Mouse (Mus musculus) neural tube, embryonic 13.5 days (tissue): ENCODE results near the gene Lcn2. TPM values are rescaled to one million over a fixed set of nuclear protein-coding genes. Genes with fewer than 3 reads are reported as not detected.

ENCODE experiments used
- ATAC-seq: fragments of 200-750 bp; cut with Nextera tagmentation; 2 replicates; pipeline ENCODE4 v1.8.0; 2017; ENCODE audit warnings: low read depth, mild to moderate bottlenecking, moderate TSS enrichment, moderate library complexity
- H3K27ac ChIP-seq: fragments of 300-500 bp; sonication (generic); replicated peaks from 2 replicates; pipeline ENCODE4 v1.5.1; 2015; ENCODE audit warnings: moderate library complexity, mild to moderate bottlenecking, inconsistent platforms
- H3K27me3 ChIP-seq: fragments of 300-500 bp; sonication (generic); 2 replicates; pipeline ENCODE4 v1.6.1; 2015; ENCODE audit warnings: mild to moderate bottlenecking, inconsistent platforms
- H3K36me3 ChIP-seq: fragments of 300-500 bp; sonication (generic); 2 replicates; pipeline ENCODE4 v1.6.1; 2015; ENCODE audit warnings: mild to moderate bottlenecking, inconsistent platforms
- H3K4me1 ChIP-seq: fragments of 300-500 bp; sonication (generic); replicated peaks from 2 replicates; pipeline ENCODE4 v1.6.1; 2015; ENCODE audit warnings: inconsistent platforms
- H3K4me2 ChIP-seq: fragments of 300-500 bp; sonication (generic); 2 replicates; pipeline ENCODE4 v1.6.1; 2015; ENCODE audit warnings: inconsistent platforms, mild to moderate bottlenecking, moderate library complexity
- H3K4me3 ChIP-seq: fragments of 300-500 bp; sonication (generic); 2 replicates; pipeline ENCODE4 v1.5.1; 2015; ENCODE audit warnings: mild to moderate bottlenecking, inconsistent platforms
- H3K9ac ChIP-seq: fragments of 300-500 bp; sonication (generic); 2 replicates; pipeline ENCODE4 v1.6.1; 2015; ENCODE audit warnings: moderate library complexity, mild to moderate bottlenecking, inconsistent platforms
- H3K9me3 ChIP-seq: fragments of 300-500 bp; sonication (generic); 2 replicates; pipeline ENCODE4 v1.6.1; 2016; ENCODE audit warnings: inconsistent platforms
- WGBS: fragments of 180-500 bp; shearing (Covaris S2); methylation state at CpG from one replicate; pipeline ENCODE4 v1.1.7; 2015; 5-methylcytosine and 5-hydroxymethylcytosine counted together
- polyA plus RNA-seq: library from polyadenylated mRNA; unstranded; fragments of >200 nt; fragmentation: Nextera tagmentation; extraction: Ambion mirVana; gene quantifications from 2 replicates; pipeline ENCODE4 v1.2.1, GENCODE M21; 2015

Gene Lcn2
- polyA plus RNA-seq, 1 experiment from 2014 or later, result 1.4 TPM

GRCm38 (mm10) chr2:32361437-32361836 lies 26.6 kb downstream of the Lcn2 start:
- Histone ChIP-seq H3K9ac (peak overlapping the region; percentile 39; the same call in 1 of the 2 replicates), H3K27me3 (peaks cover 15% of the 10 kb centered on the region), H3K4me3 (peak overlapping the region; percentile 31), H3K27ac (no peak overlapping the region), H3K9me3 (no peaks in the 10 kb centered on the region), H3K36me3 (peaks cover 12% of the 10 kb centered on the region), H3K4me1 (peaks cover 28% of the 10 kb centered on the region), H3K4me2 (peak overlapping the region; percentile 62)
- ATAC-seq, result peak; percentile 55
- WGBS, result under 1% methylated on average over 24 of the region's 24 CpGs

- WGBS, result 7% methylated on average over 14 of the region's 14 CpGs
- H3K27ac ChIP-seq, result no peak overlapping the region
- peak overlapping the region; percentile 31 for H3K4me3 ChIP-seq
Observed at GRCm38 (mm10) chr2:32360741-32361140, 27.3 kb downstream of the Lcn2 start.

GRCm38 (mm10) chr2:32358381-32358780 lies 29.7 kb downstream of the Lcn2 start:
- Histone ChIP-seq H3K27me3 (peaks cover 15% of the 10 kb centered on the region), H3K9ac (no peak overlapping the region), H3K36me3 (no peaks in the 10 kb centered on the region), H3K4me3 (no peak overlapping the region), H3K4me2 (no peak overlapping the region), H3K9me3 (no peaks in the 10 kb centered on the region), H3K27ac (no peak overlapping the region), H3K4me1 (peaks cover 19% of the 10 kb centered on the region)
- 73% methylated on average over 10 of the region's 10 CpGs for WGBS
- ATAC-seq, result no peak

More at GRCm38 (mm10) chr2:32360741-32361140, 27.3 kb downstream of the Lcn2 start:
- H3K4me1 ChIP-seq, result peaks cover 28% of the 10 kb centered on the region
- no peaks in the 10 kb centered on the region for H3K9me3 ChIP-seq
- peaks cover 5% of the 10 kb centered on the region for H3K36me3 ChIP-seq
- peak overlapping the region; percentile 43; the same call in 1 of the 2 replicates for H3K9ac ChIP-seq
- ATAC-seq, result no peak
- peak overlapping the region; percentile 62 for H3K4me2 ChIP-seq
- H3K27me3 ChIP-seq, result peaks cover 15% of the 10 kb centered on the region

GRCm38 (mm10) chr2:32357710-32358109 lies 30.3 kb downstream of the Lcn2 start:
- Histone ChIP-seq H3K4me2 (no peak overlapping the region), H3K36me3 (no peaks in the 10 kb centered on the region), H3K4me3 (no peak overlapping the region), H3K9ac (no peak overlapping the region), H3K9me3 (no peaks in the 10 kb centered on the region), H3K4me1 (peaks cover 20% of the 10 kb centered on the region), H3K27ac (no peak overlapping the region), H3K27me3 (peaks cover 15% of the 10 kb centered on the region)
- ATAC-seq, result no peak
- WGBS, result 74% methylated on average over 3 of the region's 3 CpGs

GRCm38 (mm10) chr2:32356216-32356615 lies 31.8 kb downstream of the Lcn2 start:
- no peaks in the 10 kb centered on the region for H3K36me3 ChIP-seq
- peaks cover 24% of the 10 kb centered on the region for H3K4me1 ChIP-seq
- no peak overlapping the region for H3K9ac ChIP-seq
- WGBS, result 81% methylated on average over 10 of the region's 10 CpGs
- no peak overlapping the region for H3K27ac ChIP-seq
- no peaks in the 10 kb centered on the region for H3K9me3 ChIP-seq
- no peak for ATAC-seq
- no peak overlapping the region for H3K4me2 ChIP-seq
- 0 out of 2 replicates have a peak, but pooled peaks cover 6% of the 10 kb centered on the region for H3K27me3 ChIP-seq
- H3K4me3 ChIP-seq, result no peak overlapping the region

GRCm38 (mm10) chr2:32354336-32354895 lies 33.6 kb downstream of the Lcn2 start:
- H3K9ac ChIP-seq, result no peak overlapping the region
- WGBS, result 90% methylated on average over 3 of the region's 3 CpGs
- ATAC-seq, result no peak
- no peak overlapping the region for H3K4me3 ChIP-seq
- peaks cover 33% of the 10 kb centered on the region for H3K4me1 ChIP-seq
- peaks cover 4% of the 10 kb centered on the region; the same call in 1 of the 2 replicates for H3K36me3 ChIP-seq
- no peaks in the 10 kb centered on the region for H3K9me3 ChIP-seq
- H3K27me3 ChIP-seq, result 0 out of 2 replicates have a peak, but pooled peaks cover 6% of the 10 kb centered on the region
- H3K27ac ChIP-seq, result no peak overlapping the region
- no peak overlapping the region for H3K4me2 ChIP-seq

GRCm38 (mm10) chr2:32353836-32354235 lies 34.2 kb downstream of the Lcn2 start:
- peaks cover 4% of the 10 kb centered on the region; the same call in 1 of the 2 replicates for H3K36me3 ChIP-seq
- H3K27ac ChIP-seq, result no peak overlapping the region
- ATAC-seq, result no peak
- H3K9me3 ChIP-seq, result no peaks in the 10 kb centered on the region
- peak overlapping the region; percentile 73 for H3K4me2 ChIP-seq
- H3K4me1 ChIP-seq, result peaks cover 34% of the 10 kb centered on the region
- 0 out of 2 replicates have a peak overlapping the region, but pooled peaks have one; percentile 74 for H3K4me3 ChIP-seq
- 80% methylated on average over 6 of the region's 6 CpGs for WGBS
- no peak overlapping the region for H3K9ac ChIP-seq
- H3K27me3 ChIP-seq, result 0 out of 2 replicates have a peak, but pooled peaks cover 6% of the 10 kb centered on the region

- ATAC-seq, result peak; percentile 38
- Histone ChIP-seq H3K4me3 (peak within 1 kb of the TSS; percentile 74), H3K27ac (peak within 1 kb of the TSS; percentile 96), H3K4me1 (peaks cover 34% of the 10 kb centered on the region), H3K36me3 (peaks cover 4% of the 10 kb centered on the region; the same call in 1 of the 2 replicates), H3K9ac (peak within 1 kb of the TSS; percentile 89), H3K4me2 (peak within 1 kb of the TSS; percentile 73), H3K27me3 (0 out of 2 replicates have a peak, but pooled peaks cover 2% of the 10 kb centered on the region), H3K9me3 (no peaks in the 10 kb centered on the region)
- WGBS, result under 1% methylated on average over 63 of the region's 63 CpGs
Observed at GRCm38 (mm10) chr2:32353007-32353542, 35.0 kb downstream of the Lcn2 start, which contains the start of gene Dnm1. Gene Dnm1 (minus strand): TSS chr2:32353338.

GRCm38 (mm10) chr2:32352151-32353006 lies 35.7 kb downstream of the Lcn2 start, which contains the start of gene Ciz1:
Gene Ciz1 (plus strand): TSS chr2:32352327.
- Histone ChIP-seq H3K4me2 (peak within 1 kb of the TSS; percentile 73), H3K4me3 (peak within 1 kb of the TSS; percentile 74), H3K36me3 (peaks cover 4% of the 10 kb centered on the region; the same call in 1 of the 2 replicates), H3K4me1 (peaks cover 34% of the 10 kb centered on the region), H3K27me3 (no peaks in the 10 kb centered on the region), H3K9ac (peak within 1 kb of the TSS; percentile 89), H3K27ac (peak within 1 kb of the TSS; percentile 96), H3K9me3 (no peaks in the 10 kb centered on the region)
- ATAC-seq, result peak; percentile 78
- WGBS, result under 1% methylated on average over 30 of the region's 52 CpGs

- Histone ChIP-seq H3K9ac (peak overlapping the region; percentile 89), H3K4me3 (peak overlapping the region; percentile 74), H3K27ac (peak overlapping the region; percentile 96), H3K27me3 (no peaks in the 10 kb centered on the region), H3K9me3 (no peaks in the 10 kb centered on the region), H3K4me2 (peak overlapping the region; percentile 73), H3K4me1 (peaks cover 34% of the 10 kb centered on the region), H3K36me3 (peaks cover 9% of the 10 kb centered on the region; the same call in 1 of the 2 replicates)
- ATAC-seq, result peak; percentile 15; the same call in 1 of the 2 replicates
- WGBS, result 48% methylated on average over 9 of the region's 9 CpGs
Observed at GRCm38 (mm10) chr2:32351471-32351961, 36.5 kb downstream of the Lcn2 start.

- H3K4me1 ChIP-seq, result peaks cover 34% of the 10 kb centered on the region
- no peak overlapping the region for H3K4me3 ChIP-seq
- H3K27me3 ChIP-seq, result no peaks in the 10 kb centered on the region
- H3K27ac ChIP-seq, result no peak overlapping the region
- H3K36me3 ChIP-seq, result peaks cover 12% of the 10 kb centered on the region; the same call in 1 of the 2 replicates
- no peak for ATAC-seq
- WGBS, result 52% methylated on average over 13 of the region's 13 CpGs
- peak overlapping the region; percentile 73 for H3K4me2 ChIP-seq
- peak overlapping the region; percentile 89 for H3K9ac ChIP-seq
- no peaks in the 10 kb centered on the region for H3K9me3 ChIP-seq
Observed at GRCm38 (mm10) chr2:32350471-32351051, 37.5 kb downstream of the Lcn2 start.
